Mouse (Mus musculus) right cerebral cortex, postnatal 25 days (tissue): ENCODE measurements at regions not wholly inside any gene's neighbourhood (a gene's known extent, or its start where the extent isn't known, plus 50 kb on each side); places are given as distances from the start of the nearest gene placed in this dataset.

Experiments used
- DNase-seq: peaks from one replicate; pipeline ENCODE4 v3.0.0; 2022

GRCm38 (mm10) chr9:87649015-87649978 lies 81.8 kb downstream of the Tbx18 start:
- no peak for DNase-seq

GRCm38 (mm10) chr9:87648317-87648716 lies 82.7 kb downstream of the Tbx18 start:
- no peak for DNase-seq

GRCm38 (mm10) chr9:87645032-87645431 lies 86.0 kb downstream of the Tbx18 start:
- no peak for DNase-seq

GRCm38 (mm10) chr9:87633863-87634630 lies 97.0 kb downstream of the Tbx18 start:
- DNase-seq: no peak

- DNase-seq: no peak
These were observed 104.6 kb downstream of the Tbx18 start for GRCm38 (mm10) chr9:87626432-87626831.

- no peak for DNase-seq
These were observed 112.8 kb downstream of the Tbx18 start for GRCm38 (mm10) chr9:87618238-87618673.

- no peak for DNase-seq
These were observed 123.0 kb downstream of the Tbx18 start for GRCm38 (mm10) chr9:87607878-87608631.

GRCm38 (mm10) chr9:87575591-87575990 lies 155.5 kb downstream of the Tbx18 start:
- no peak for DNase-seq

- DNase-seq: no peak
These were observed 156.7 kb downstream of the Tbx18 start for GRCm38 (mm10) chr9:87574250-87574864.

GRCm38 (mm10) chr9:87563244-87563643 lies 167.8 kb downstream of the Tbx18 start:
- no peak for DNase-seq

GRCm38 (mm10) chr9:87562796-87563195 lies 168.3 kb downstream of the Tbx18 start:
- no peak for DNase-seq

- DNase-seq: no peak
These were observed 173.2 kb downstream of the Tbx18 start for GRCm38 (mm10) chr9:87557841-87558240.

GRCm38 (mm10) chr9:87556953-87557394 lies 174.1 kb downstream of the Tbx18 start:
- no peak for DNase-seq

GRCm38 (mm10) chr9:87556552-87556951 lies 174.5 kb downstream of the Tbx18 start:
- DNase-seq: no peak

GRCm38 (mm10) chr9:87533182-87533581 lies 197.9 kb downstream of the Tbx18 start:
- no peak for DNase-seq

- no peak for DNase-seq
These were observed 201.2 kb downstream of the Tbx18 start for GRCm38 (mm10) chr9:87529908-87530307.

- DNase-seq: no peak
These were observed 206.0 kb downstream of the Tbx18 start for GRCm38 (mm10) chr9:87524890-87525684.

- no peak for DNase-seq
These were observed 220.4 kb downstream of the Tbx18 start for GRCm38 (mm10) chr9:87510683-87511082.

- no peak for DNase-seq
These were observed 226.2 kb downstream of the Tbx18 start for GRCm38 (mm10) chr9:87504673-87505385.

- no peak for DNase-seq
These were observed 208.8 kb upstream of the Cep162 start for GRCm38 (mm10) chr9:87464141-87464540.

- DNase-seq: no peak
These were observed 197.9 kb upstream of the Cep162 start for GRCm38 (mm10) chr9:87453261-87453660.
